In the genomic region with DNA sequence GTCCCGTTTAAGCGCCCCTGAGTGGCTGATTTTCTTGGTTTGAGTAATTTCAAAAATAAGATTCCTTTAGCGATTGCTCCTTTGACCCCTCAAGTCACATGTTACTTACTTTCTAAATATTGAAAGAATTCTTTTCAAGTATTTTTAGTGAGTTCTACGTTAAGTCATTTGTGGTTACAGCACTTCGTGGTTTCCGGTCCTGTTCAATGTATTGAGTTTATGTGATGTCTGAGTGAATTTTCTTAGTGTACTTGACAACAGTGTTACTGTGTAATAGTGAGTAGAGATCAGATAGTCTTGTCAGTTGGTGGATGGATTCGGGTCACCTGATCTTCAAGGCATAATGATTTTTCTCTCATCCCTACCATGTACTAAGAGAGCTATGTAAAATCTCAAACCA, we compare ENCODE assay signal across 26 mouse cellular contexts. TPM values are rescaled to one million over a fixed set of nuclear protein-coding genes. Genes with fewer than 3 reads are reported as not detected.
DNase-seq lines count a peak whose midpoint lies in the region; ATAC-seq and TF ChIP-seq lines count a peak whose summit lies in the region.
"Had no signal": no experiment of that assay in that cellular context is flagged by ENCODE, and none has a peak within 500 bp of the region (broad histone marks: within the 10 kb centered on the region; RNA-seq: fewer than 3 reads in every experiment).

No protein-coding gene starts in this region.

- H3K4me2 ChIP-seq in intestine, embryonic 16.5 days (ENCODE audit: low read depth, low read length), result no peak overlapping the region
- no peak overlapping the region for H3K4me2 ChIP-seq in intestine, postnatal 0 days (replicated peaks; ENCODE audit: low read depth)
- H3K4me2 ChIP-seq: embryonic facial prominence, embryonic 12.5 days; forebrain, embryonic 12.5 days had no signal

- no peaks in the 10 kb centered on the region for H3K4me1 ChIP-seq in intestine, embryonic 16.5 days (ENCODE audit: control insufficient read depth, insufficient read depth, low read length)
- no peaks in the 10 kb centered on the region for H3K4me1 ChIP-seq in forebrain, embryonic 10.5 days
- no peaks in the 10 kb centered on the region for H3K4me1 ChIP-seq in intestine, postnatal 0 days (replicated peaks; ENCODE audit: control insufficient read depth, insufficient read depth, low read length)
- H3K4me1 ChIP-seq: embryonic facial prominence, embryonic 10.5 days; embryonic facial prominence, embryonic 12.5 days; forebrain, embryonic 12.5 days had no signal

- no peak overlapping the region for H3K27ac ChIP-seq in intestine, embryonic 16.5 days (ENCODE audit: low read length)
- H3K27ac ChIP-seq in forebrain, embryonic 10.5 days, result no peak overlapping the region
- no peak overlapping the region for H3K27ac ChIP-seq in intestine, postnatal 0 days (ENCODE audit: low read depth, low read length)
- H3K27ac ChIP-seq: embryonic facial prominence, embryonic 10.5 days; embryonic facial prominence, embryonic 12.5 days; forebrain, embryonic 12.5 days had no signal

- DNase-seq in CD4-positive, CD25-positive, alpha-beta regulatory T cell, adult 2 months (ENCODE audit: low read depth, low spot score), result peak; percentile 47
- no peak for DNase-seq in forebrain, embryonic 10.5 days (ENCODE audit: extremely low spot score, low spot score)
- DNase-seq in c-Kit-positive CD71-positive TER-119-positive erythroid progenitor cells, embryonic 14.5 days (ENCODE audit: low spot score), result no peak
- DNase-seq: adrenal gland, adult 8-10 months; adrenal gland, postnatal 14 days; cerebellum, adult 11-12 months; cerebellum, adult 2 months; cerebellum, adult 9-10 months; cerebellum, postnatal 10 days; cerebellum, postnatal 25 days had no signal

- H3K36me3 ChIP-seq in intestine, embryonic 16.5 days (ENCODE audit: control insufficient read depth, insufficient read depth, low read length), result peaks cover 10% of the 10 kb centered on the region
- H3K36me3 ChIP-seq in forebrain, embryonic 10.5 days (replicated peaks), result peaks cover 82% of the 10 kb centered on the region
- H3K36me3 ChIP-seq in intestine, postnatal 0 days (ENCODE audit: control insufficient read depth, insufficient read depth), result peaks cover 58% of the 10 kb centered on the region

- no peak overlapping the region for H3K4me3 ChIP-seq in intestine, embryonic 16.5 days (ENCODE audit: low read length)
- H3K4me3 ChIP-seq in forebrain, embryonic 10.5 days, result no peak overlapping the region
- H3K4me3 ChIP-seq in intestine, postnatal 0 days (ENCODE audit: low read depth, low read length), result no peak overlapping the region
- H3K4me3 ChIP-seq: embryonic facial prominence, embryonic 10.5 days; embryonic facial prominence, embryonic 12.5 days; forebrain, embryonic 12.5 days had no signal

- peak; percentile 65 for ATAC-seq in activated CD4-positive, CD25-positive, alpha-beta regulatory T cell, adult 4 months
- peak; percentile 76 for ATAC-seq in inflammation-experienced regulatory T-cells, adult 6 months
- ATAC-seq in intestine, embryonic 16.5 days, result no peak
- ATAC-seq in intestine, postnatal 0 days, result no peak
- ATAC-seq: forebrain, embryonic 14.5 days; forebrain, embryonic 16.5 days; Patski had no signal

- WGBS in intestine, embryonic 16.5 days, result 95% methylated on average over 7 of the region's 7 CpGs
- WGBS in forebrain, embryonic 10.5 days, result 91% methylated on average over 7 of the region's 7 CpGs
- WGBS in intestine, postnatal 0 days, result 94% methylated on average over 7 of the region's 7 CpGs

- H3K9ac ChIP-seq in intestine, embryonic 16.5 days (ENCODE audit: low read depth, low read length), result no peak overlapping the region
- no peak overlapping the region for H3K9ac ChIP-seq in intestine, postnatal 0 days (ENCODE audit: low read depth, low read length)
- H3K9ac ChIP-seq: embryonic facial prominence, embryonic 12.5 days; forebrain, embryonic 12.5 days had no signal

- no peak for TF ChIP-seq CTCF in intestine, postnatal 0 days (IDR thresholded peaks at IDR 0.05; ENCODE audit: low read depth)

- no peaks in the 10 kb centered on the region for H3K9me3 ChIP-seq in intestine, embryonic 16.5 days (ENCODE audit: control insufficient read depth, low read length)
- H3K9me3 ChIP-seq in forebrain, embryonic 10.5 days, result no peaks in the 10 kb centered on the region
- H3K9me3 ChIP-seq in intestine, postnatal 0 days (ENCODE audit: control insufficient read depth), result no peaks in the 10 kb centered on the region
- H3K9me3 ChIP-seq: embryonic facial prominence, embryonic 10.5 days; embryonic facial prominence, embryonic 12.5 days; forebrain, embryonic 12.5 days; G1E had no signal

- no peaks in the 10 kb centered on the region for H3K27me3 ChIP-seq in intestine, embryonic 16.5 days (replicated peaks; ENCODE audit: control insufficient read depth, insufficient read depth, low read length)
- no peaks in the 10 kb centered on the region for H3K27me3 ChIP-seq in forebrain, embryonic 10.5 days (ENCODE audit: poor library complexity, severe bottlenecking)
- no peaks in the 10 kb centered on the region for H3K27me3 ChIP-seq in intestine, postnatal 0 days (replicated peaks; ENCODE audit: control insufficient read depth, insufficient read depth, low read length)
- H3K27me3 ChIP-seq: CH12.LX; embryonic facial prominence, embryonic 12.5 days; forebrain, embryonic 12.5 days; Patski had no signal

RNA-seq across cellular contexts. Expression of a gene that starts 26.9 kb away (rescaled TPM):
- 10 to 100 TPM; 62.5 to 73.9 TPM for polyA plus RNA-seq in activated CD4-positive, CD25-positive, alpha-beta regulatory T cell, adult 4 months (2017; shearing (Covaris generic))
- polyA plus RNA-seq in inflammation-experienced regulatory T-cells, adult 6 months (2017; shearing (Covaris generic)), result 10 to 100 TPM; 70.3 to 85.0 (median 78.0) TPM
- 59.6 and 65.4 TPM in 2 replicates for polyA plus RNA-seq in intestine, embryonic 16.5 days (2015; fragmentation: Nextera tagmentation; extraction: Ambion mirVana)
- polyA plus RNA-seq in forebrain, embryonic 10.5 days (2016; fragmentation: Nextera tagmentation; extraction: Ambion mirVana), result 46.1 and 52.5 TPM in 2 replicates
- 91.7 and 96.3 TPM in 2 replicates for polyA plus RNA-seq in intestine, postnatal 0 days (2015; fragmentation: Nextera tagmentation; extraction: Ambion mirVana)

RNA-seq across cellular contexts. Expression of a gene that starts 41.0 kb away (rescaled TPM):
- 10 to 100 TPM; 81.3 to 93.4 TPM for polyA plus RNA-seq in activated CD4-positive, CD25-positive, alpha-beta regulatory T cell, adult 4 months (2017; shearing (Covaris generic))
- 100 to 1,000 TPM in 2 of 3 experiments, 10 to 100 TPM in 1; 96.1 to 111 (median 106) TPM for polyA plus RNA-seq in inflammation-experienced regulatory T-cells, adult 6 months (2017; shearing (Covaris generic))
- polyA plus RNA-seq in intestine, embryonic 16.5 days (2015; fragmentation: Nextera tagmentation; extraction: Ambion mirVana), result 120 and 124 TPM in 2 replicates
- 98.1 and 102 TPM in 2 replicates for polyA plus RNA-seq in forebrain, embryonic 10.5 days (2016; fragmentation: Nextera tagmentation; extraction: Ambion mirVana)
- polyA plus RNA-seq in intestine, postnatal 0 days (2015; fragmentation: Nextera tagmentation; extraction: Ambion mirVana), result 79.8 and 85.6 TPM in 2 replicates

RNA-seq across cellular contexts. Expression of a gene that starts 45.7 kb away (rescaled TPM):
- polyA plus RNA-seq in activated CD4-positive, CD25-positive, alpha-beta regulatory T cell, adult 4 months (2017; shearing (Covaris generic)), result not detected
- polyA plus RNA-seq in inflammation-experienced regulatory T-cells, adult 6 months (2017; shearing (Covaris generic)), result not detected
- not detected in 2 replicates for polyA plus RNA-seq in intestine, embryonic 16.5 days (2015; fragmentation: Nextera tagmentation; extraction: Ambion mirVana)
- polyA plus RNA-seq in forebrain, embryonic 10.5 days (2016; fragmentation: Nextera tagmentation; extraction: Ambion mirVana), result not detected in 2 replicates
- polyA plus RNA-seq in intestine, postnatal 0 days (2015; fragmentation: Nextera tagmentation; extraction: Ambion mirVana), result not detected in 2 replicates
- polyA plus RNA-seq: brain, embryonic 14.5 days; C2C12; cerebellum, adult 2 months; embryonic facial prominence, embryonic 10.5 days; embryonic facial prominence, embryonic 12.5 days; embryonic facial prominence, embryonic 14.5 days; forebrain, embryonic 12.5 days; forebrain, embryonic 14.5 days; forebrain, embryonic 16.5 days; G1E; Patski had no signal

RNA-seq across cellular contexts. Expression of a gene that starts 49.8 kb away (rescaled TPM):
- under 1 TPM in 1 of 2 experiments, not detected in 1; 0.24 TPM for polyA plus RNA-seq in activated CD4-positive, CD25-positive, alpha-beta regulatory T cell, adult 4 months (2017; shearing (Covaris generic))
- polyA plus RNA-seq in inflammation-experienced regulatory T-cells, adult 6 months (2017; shearing (Covaris generic)), result not detected
- polyA plus RNA-seq in intestine, embryonic 16.5 days (2015; fragmentation: Nextera tagmentation; extraction: Ambion mirVana), result not detected in 2 replicates
- polyA plus RNA-seq in forebrain, embryonic 10.5 days (2016; fragmentation: Nextera tagmentation; extraction: Ambion mirVana), result not detected in 2 replicates
- polyA plus RNA-seq in intestine, postnatal 0 days (2015; fragmentation: Nextera tagmentation; extraction: Ambion mirVana), result not detected in 2 replicates
- polyA plus RNA-seq: brain, embryonic 14.5 days; C2C12; cerebellum, adult 2 months; embryonic facial prominence, embryonic 10.5 days; embryonic facial prominence, embryonic 12.5 days; embryonic facial prominence, embryonic 14.5 days; forebrain, embryonic 12.5 days; forebrain, embryonic 14.5 days; forebrain, embryonic 16.5 days; G1E; Patski had no signal

RNA-seq across cellular contexts. Expression of a gene that starts 57.5 kb away (rescaled TPM):
- not detected for polyA plus RNA-seq in activated CD4-positive, CD25-positive, alpha-beta regulatory T cell, adult 4 months (2017; shearing (Covaris generic))
- polyA plus RNA-seq in inflammation-experienced regulatory T-cells, adult 6 months (2017; shearing (Covaris generic)), result not detected
- polyA plus RNA-seq in intestine, embryonic 16.5 days (2015; fragmentation: Nextera tagmentation; extraction: Ambion mirVana), result not detected in 2 replicates
- polyA plus RNA-seq in forebrain, embryonic 10.5 days (2016; fragmentation: Nextera tagmentation; extraction: Ambion mirVana), result not detected in 2 replicates
- not detected in 2 replicates for polyA plus RNA-seq in intestine, postnatal 0 days (2015; fragmentation: Nextera tagmentation; extraction: Ambion mirVana)
- polyA plus RNA-seq: brain, embryonic 14.5 days; C2C12; cerebellum, adult 2 months; cortical plate, adult 2 months; embryonic facial prominence, embryonic 10.5 days; embryonic facial prominence, embryonic 12.5 days; embryonic facial prominence, embryonic 14.5 days; forebrain, embryonic 12.5 days; forebrain, embryonic 14.5 days; forebrain, embryonic 16.5 days; G1E; Patski had no signal

Comparison
In these comparisons a context has a peak if more than half of its experiments do, and no peak if none do; other contexts are left out.
1. ATAC-seq: peak in activated CD4-positive, CD25-positive, alpha-beta regulatory T cell, adult 4 months (single experiment) and inflammation-experienced regulatory T-cells, adult 6 months (single experiment); none in intestine, embryonic 16.5 days (single experiment) and intestine, postnatal 0 days (single experiment).